Mouse (Mus musculus) T-helper 17 cell (primary cell): ENCODE measurements around the gene Brpf1.

ENCODE experiments used
- in situ Hi-C, 2 experiments: fragments of 300-600 bp; cut with MboI, MseI; formaldehyde crosslinking; loops; 1 replicate in 1 of 2; 2 replicates in 1 of 2; pipeline ENCODE4 v1.15.1; 2025; ENCODE audit warnings: high pct_unique_total_duplicates in 2 of 2

Brpf1 gene

GRCm38 (mm10) chr6:113306986-113307349 is at the start of gene Brpf1:
Gene Brpf1, plus strand, starts transcription at chr6:113307137.
- in situ Hi-C loops: loop anchor here in 1 of 2 experiments (10.0 kb wide), 1 partner anchor 262 kb away; the partner anchor contains the start of gene Thumpd3

- in situ Hi-C loops: loop anchor here in 1 of 2 experiments (25.0 kb wide), 1 partner anchor 1549 kb away; no protein-coding TSS in a partner anchor
Observed at GRCm38 (mm10) chr6:113261174-113261858, 45.6 kb upstream of the Brpf1 start.

DNA sequence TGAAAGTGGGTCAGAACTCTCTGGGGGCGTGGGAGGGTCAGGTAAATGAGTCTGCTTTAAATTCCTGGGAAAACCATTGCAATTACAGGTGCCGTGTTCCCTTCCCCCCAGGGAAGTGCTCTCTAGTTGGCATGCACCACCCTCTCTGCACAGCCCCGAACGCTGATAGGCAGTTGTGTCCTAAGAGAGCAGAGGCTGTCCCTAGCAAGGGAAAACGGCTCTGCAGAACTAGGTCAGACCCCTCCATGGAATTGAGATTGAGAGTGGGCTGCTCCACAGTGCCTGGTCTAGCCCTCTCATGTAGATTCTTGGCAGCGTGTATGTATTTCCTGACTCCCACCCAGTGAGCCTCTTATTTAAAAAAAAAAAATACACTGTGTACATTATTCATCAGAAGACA is 43.4 kb upstream of the Brpf1 start:
- in situ Hi-C loops: loop anchor here in 1 of 2 experiments (25.0 kb wide), 1 partner anchor 1551 kb away; no protein-coding TSS in a partner anchor

DNA sequence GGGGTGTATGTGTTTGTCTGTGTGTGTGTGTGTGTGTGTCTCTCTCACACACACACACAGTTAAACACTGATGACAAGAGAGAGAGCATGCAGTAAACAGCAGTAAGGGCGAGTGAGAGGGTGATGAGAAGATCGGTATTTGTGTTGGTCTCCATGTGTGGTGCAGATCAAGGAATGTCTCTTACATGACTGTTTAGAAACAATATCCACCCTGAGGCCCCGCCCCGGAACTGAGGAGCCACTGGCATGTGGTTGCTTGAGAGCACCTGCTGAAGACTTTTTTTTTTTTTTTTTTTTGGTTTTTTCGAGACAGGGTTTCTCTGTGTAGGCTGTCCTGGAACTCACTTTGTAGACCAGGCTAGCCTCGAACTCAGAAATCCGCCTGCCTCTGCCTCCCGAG is 42.5 kb upstream of the Brpf1 start:
- in situ Hi-C loops: loop anchor here in 1 of 2 experiments (25.0 kb wide), 1 partner anchor 1552 kb away; no protein-coding TSS in a partner anchor

DNA sequence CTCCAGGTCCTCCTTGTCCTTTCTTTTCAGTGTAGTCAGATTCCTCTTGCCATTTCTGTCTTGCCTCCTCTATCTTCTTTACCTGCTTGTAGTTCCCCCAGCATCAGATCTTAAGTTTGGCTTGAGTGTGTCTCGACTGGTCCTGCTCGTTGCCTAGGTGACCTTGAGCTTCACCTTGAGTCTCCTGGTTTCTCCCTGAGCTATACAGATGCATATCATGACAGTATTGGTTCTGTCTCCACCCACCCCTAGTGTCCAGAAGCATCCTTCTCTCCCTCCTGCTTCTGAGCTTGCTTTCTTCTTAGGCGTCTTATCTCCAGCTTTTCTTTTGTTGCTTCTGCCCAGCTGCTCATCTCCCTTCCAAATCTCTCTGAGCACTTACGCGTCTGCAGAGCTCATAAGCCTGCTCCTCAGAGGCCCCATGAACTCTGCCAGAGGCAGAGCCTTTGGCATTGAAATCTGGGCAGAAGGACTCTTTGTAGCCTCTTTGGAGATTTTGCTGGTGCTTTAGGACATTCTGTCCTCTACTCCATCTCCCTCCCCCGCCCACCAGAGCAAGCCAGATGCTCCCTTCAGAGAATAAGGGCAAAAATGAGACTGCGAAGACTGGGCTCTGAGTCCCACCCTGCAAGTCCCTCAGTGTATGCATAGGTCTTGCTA is 39.8 kb upstream of the Brpf1 start:
- in situ Hi-C loops: loop anchor here in 1 of 2 experiments (25.0 kb wide), 1 partner anchor 1555 kb away; no protein-coding TSS in a partner anchor

- in situ Hi-C loops: loop anchor here in 1 of 2 experiments (25.0 kb wide), 1 partner anchor 1556 kb away; no protein-coding TSS in a partner anchor
Observed at GRCm38 (mm10) chr6:113267988-113268387, 38.9 kb upstream of the Brpf1 start.

DNA sequence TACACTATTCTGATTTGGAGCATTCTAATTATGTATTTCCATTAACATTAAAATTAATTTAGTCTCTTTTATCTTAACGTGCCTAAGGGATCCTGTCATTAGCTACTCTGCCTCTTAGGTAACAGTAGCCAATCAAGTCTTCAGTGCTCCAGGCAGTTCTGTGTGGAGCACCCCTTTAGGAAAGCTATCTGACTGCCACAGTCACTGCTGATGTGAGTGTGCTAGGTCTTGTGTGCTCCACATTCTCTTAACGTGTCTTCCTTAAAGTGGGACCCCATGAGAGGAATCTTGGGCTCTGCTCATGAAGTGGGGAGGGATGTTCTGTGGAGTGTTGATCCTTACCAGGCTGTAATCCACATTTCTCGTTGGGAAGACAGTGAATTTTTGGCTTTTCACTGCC is 34.6 kb upstream of the Brpf1 start:
- in situ Hi-C loops: loop anchor here in 1 of 2 experiments (25.0 kb wide), 1 partner anchor 1560 kb away; no protein-coding TSS in a partner anchor

DNA sequence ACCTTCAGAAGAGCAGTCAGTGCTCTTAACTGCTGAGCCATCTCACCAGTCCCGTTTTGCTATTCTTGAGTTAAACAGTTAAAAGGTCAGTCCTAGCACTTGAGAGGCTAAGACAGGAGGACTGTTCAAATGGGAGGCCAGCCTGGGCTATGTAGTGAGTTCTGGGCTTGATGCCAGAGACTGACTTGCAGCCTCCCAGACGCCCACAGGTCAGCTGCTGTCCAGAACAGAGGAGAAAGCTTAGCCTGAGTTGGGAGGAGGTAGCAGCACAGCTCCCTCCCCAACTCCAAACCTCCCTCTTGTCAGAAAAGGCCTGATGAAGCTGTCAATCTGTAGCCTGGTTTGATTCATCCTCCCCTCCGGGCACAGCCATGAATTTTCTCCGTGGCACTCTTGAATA is 30.1 kb upstream of the Brpf1 start:
- in situ Hi-C loops: no loop called here

- in situ Hi-C loops: no loop called here
Observed at GRCm38 (mm10) chr6:113281676-113282075, 25.3 kb upstream of the Brpf1 start.

DNA sequence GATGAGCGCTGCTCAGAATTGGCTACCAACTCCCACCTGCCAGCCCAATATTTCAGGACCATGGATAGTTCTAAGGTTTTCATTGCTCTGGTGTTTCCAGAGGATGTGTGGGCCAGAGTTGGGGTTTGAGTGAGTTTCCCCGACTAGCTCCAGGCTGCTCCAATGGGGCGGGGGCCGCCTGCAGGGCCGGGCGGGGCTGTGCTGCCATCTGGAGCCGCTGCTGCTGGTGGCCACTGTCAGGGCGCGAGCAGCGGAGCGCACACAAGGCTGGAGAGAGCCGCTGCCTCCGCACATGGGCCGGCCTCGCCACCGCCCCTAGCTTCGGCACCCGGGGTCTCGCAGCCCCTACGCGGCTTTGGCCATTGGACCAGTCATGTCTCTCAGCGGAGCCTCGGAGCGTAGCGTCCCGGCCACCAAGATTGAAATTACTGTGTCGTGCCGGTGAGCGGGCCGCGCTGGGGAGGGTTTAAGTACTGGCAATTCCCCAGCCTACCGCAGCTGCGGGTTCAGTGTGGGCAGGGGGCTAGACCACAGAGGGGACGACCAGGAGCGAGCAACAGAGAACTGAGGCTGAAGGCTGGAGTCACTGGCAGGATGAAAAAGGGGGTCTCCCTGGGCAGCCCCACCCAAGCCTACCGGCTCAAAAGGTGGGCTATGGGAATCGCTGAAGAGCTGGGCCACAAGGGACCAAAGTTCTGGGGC is 24.7 kb upstream of the Brpf1 start, which contains the start of gene Cpne9:
TSS of gene Cpne9 (plus strand) at position 207 of the 702 bp plus-strand sequence.
- in situ Hi-C loops: no loop called here

GRCm38 (mm10) chr6:113282969-113283368 is 24.0 kb upstream of the Brpf1 start:
- in situ Hi-C loops: no loop called here

DNA sequence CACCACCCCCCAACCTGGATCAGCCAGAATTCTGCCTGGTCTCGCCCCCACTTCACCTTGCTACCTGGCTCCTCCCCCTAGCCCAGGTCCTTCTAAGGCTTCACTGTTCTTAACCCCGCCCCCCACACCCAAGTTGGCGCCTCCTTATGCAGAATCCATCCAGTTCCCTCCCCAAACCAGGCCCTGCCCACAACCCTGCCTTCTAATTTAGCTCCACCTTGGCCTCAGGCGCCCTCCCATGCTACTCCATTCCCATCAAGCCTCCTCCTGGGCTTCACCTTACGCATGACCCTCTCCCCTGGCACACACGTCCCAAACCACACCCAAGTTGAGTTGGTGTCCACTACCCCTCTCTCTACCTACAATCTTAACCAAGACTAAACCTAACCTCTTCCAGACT is 23.4 kb upstream of the Brpf1 start:
- in situ Hi-C loops: no loop called here

GRCm38 (mm10) chr6:113284931-113285330 is 22.0 kb upstream of the Brpf1 start:
- in situ Hi-C loops: no loop called here

GRCm38 (mm10) chr6:113286316-113286715 is 20.6 kb upstream of the Brpf1 start:
- in situ Hi-C loops: no loop called here

GRCm38 (mm10) chr6:113287236-113287635 is 19.7 kb upstream of the Brpf1 start:
- in situ Hi-C loops: no loop called here

DNA sequence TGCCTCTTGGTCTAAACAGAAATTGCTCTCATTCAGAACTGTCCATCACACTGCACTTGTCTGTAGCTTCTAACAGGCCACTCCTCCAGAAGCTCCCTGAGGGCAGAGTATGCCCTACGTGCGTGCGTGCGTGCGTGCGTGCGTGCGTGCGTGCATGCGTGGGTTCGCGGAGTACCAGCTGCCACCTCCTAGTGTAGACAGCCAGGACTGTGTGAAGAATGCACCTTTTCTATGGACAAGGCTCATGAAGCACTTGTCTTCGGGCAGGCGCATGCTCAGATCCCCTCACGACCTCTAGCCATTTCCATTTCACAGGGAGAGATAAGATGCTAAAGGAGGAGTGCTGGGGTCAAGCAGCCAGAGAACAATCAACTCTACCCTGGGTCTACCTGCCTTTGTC is 17.6 kb upstream of the Brpf1 start:
- in situ Hi-C loops: no loop called here

GRCm38 (mm10) chr6:113290346-113290745 is 16.6 kb upstream of the Brpf1 start:
- in situ Hi-C loops: no loop called here

DNA sequence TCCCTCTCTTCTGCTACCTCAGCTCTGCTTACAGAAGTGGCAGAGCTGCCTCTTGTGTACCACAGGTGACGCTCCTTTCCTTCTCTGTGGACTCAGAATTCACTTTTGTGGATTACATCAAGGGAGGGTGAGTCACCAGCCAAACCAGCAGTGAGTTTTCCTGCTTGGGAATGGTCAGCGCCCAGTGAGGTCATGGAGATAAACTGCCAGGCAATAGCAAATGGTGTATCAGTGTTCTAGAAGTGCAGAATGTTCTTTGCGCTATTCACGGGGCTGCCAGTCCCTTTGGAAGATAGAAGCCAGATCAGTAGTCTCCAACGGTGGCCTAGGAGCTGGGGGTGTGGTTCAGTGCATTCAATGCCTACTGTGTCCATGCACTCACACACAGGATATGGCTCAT is 14.0 kb upstream of the Brpf1 start:
- in situ Hi-C loops: no loop called here

GRCm38 (mm10) chr6:113296046-113296445 is 10.9 kb upstream of the Brpf1 start:
- in situ Hi-C loops: no loop called here

DNA sequence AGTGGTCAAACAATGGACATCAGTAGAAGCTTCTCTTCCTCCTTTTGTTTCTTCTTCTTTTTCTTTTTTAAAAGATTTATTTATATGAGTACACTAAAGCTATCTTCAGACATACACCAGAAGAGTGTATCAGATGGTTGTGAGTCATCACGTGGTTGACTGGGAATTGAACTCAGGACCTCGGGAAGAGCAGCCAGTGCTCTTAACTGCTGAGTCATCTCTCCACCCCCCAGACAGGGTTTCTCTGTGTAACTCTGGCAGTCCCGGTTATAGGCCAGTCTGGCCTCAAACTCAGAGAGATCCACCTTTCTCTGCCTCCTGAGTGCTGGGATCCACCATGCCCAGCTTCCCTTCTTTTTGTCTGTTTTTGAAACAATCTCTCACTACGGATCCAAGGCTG is 10.3 kb upstream of the Brpf1 start:
- in situ Hi-C loops: no loop called here

DNA sequence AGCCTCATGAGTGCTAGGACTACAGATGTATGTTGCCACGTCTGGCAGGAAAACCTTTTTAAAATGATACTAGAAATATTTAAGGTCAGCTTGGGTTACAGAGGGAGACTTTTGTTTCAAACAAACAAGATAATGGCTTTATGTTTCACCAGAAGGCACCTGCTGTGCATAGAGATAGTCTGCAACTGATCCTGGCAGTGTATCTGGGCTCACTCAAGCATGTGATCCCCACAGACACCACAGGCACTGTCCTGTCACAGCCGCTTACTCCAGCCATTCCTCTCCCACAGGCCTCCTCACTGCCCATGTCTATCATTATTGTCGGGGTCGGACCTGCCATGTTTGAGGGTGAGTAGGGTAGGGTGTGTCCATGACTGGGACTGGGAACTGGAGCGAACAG is 5.6 kb upstream of the Brpf1 start:
- in situ Hi-C loops: loop anchor here (5.0 to 10.0 kb wide), 3 partner anchors 59 to 259 kb away; partner anchors contain the start of gene Thumpd3 (in 1 of the 2)

GRCm38 (mm10) chr6:113302258-113302657 is 4.7 kb upstream of the Brpf1 start:
- in situ Hi-C loops: loop anchor here (5.0 to 10.0 kb wide), 3 partner anchors 60 to 260 kb away; partner anchors contain the start of gene Thumpd3 (in 1 of the 2)
